Mouse (Mus musculus) cerebellum, postnatal 14 days (tissue): ENCODE results near the gene Vmn2r51.
"Not testable (repeated sequence)": the region's sequence is repeated elsewhere in the genome, so short reads cannot be mapped to it uniquely, and the experiment has no call there.

Experiments
- DNase-seq, 2 experiments: peaks; one replicate each; pipeline ENCODE4 v3.0.0; 2021; ENCODE audit warnings: mixed read lengths in 2 of 2

Gene Vmn2r51

GRCm38 (mm10) chr7:10105641-10106040 is at the start of gene Vmn2r51:
Vmn2r51 (minus strand) TSS chr7:10105741.
- DNase-seq: not testable (repeated sequence)

DNA sequence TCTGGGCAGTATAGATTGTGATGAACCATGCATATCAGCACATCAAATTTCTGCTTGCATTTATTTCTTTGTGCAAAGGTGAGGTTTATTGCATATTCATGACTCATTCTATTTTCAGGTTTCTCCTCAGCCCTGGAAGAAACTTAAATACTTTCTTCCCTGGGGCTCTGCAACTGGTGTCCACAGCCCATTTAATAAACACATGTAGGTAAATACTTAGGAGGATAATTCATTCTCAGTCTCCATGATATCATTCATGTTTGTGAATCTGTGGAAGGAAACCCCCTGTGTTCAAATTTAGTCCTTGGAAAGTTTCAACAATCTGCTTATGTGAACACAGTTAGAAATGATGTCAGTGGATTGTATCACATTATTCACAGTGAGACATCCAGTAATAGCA is 52.3 kb downstream of the Vmn2r51 start, which contains the start of gene Vmn2r50:
TSS of gene Vmn2r50 (minus strand) at position 101 of the 400 bp plus-strand sequence.
- not testable (repeated sequence) for DNase-seq
